Mouse (Mus musculus) liver, postnatal 0 days (tissue): ENCODE data around the gene Chd6. TPM values are rescaled to one million over a fixed set of nuclear protein-coding genes. Genes with fewer than 3 reads are reported as not detected.

Source experiments
- ATAC-seq: fragments of 200-750 bp; cut with Nextera tagmentation; 2 replicates; pipeline ENCODE4 v1.8.0; 2017; ENCODE audit warnings: mild to moderate bottlenecking, moderate library complexity
- DNase-seq: peaks from one replicate; pipeline ENCODE4 v3.0.0-alpha.2; 2016
- H3K27ac ChIP-seq: fragments of 300-500 bp; sonication (generic); 2 replicates; pipeline ENCODE4 v1.5.1; 2014; ENCODE audit warnings: antibody characterized with exemption, moderate library complexity, mild to moderate bottlenecking, low read depth
- H3K27me3 ChIP-seq: fragments of 300-500 bp; sonication (generic); 2 replicates; pipeline ENCODE4 v1.6.1; 2014; ENCODE audit warnings: low read length, control low read depth, mixed read lengths; ENCODE audit not compliant: insufficient read depth
- H3K36me3 ChIP-seq: fragments of 300-500 bp; sonication (generic); replicated peaks from 2 replicates; pipeline ENCODE4 v1.6.1; 2014; ENCODE audit warnings: mild to moderate bottlenecking, control low read depth, low read length, moderate library complexity, mixed read lengths; ENCODE audit not compliant: insufficient read depth
- H3K4me1 ChIP-seq: fragments of 300-500 bp; sonication (generic); 2 replicates; pipeline ENCODE4 v1.6.1; 2014; ENCODE audit warnings: antibody characterized with exemption, mild to moderate bottlenecking, control low read depth; ENCODE audit not compliant: insufficient read depth
- H3K4me2 ChIP-seq: fragments of 300-500 bp; sonication (generic); 2 replicates; pipeline ENCODE4 v1.6.1; 2014; ENCODE audit warnings: low read depth, mild to moderate bottlenecking, low read length, moderate library complexity, mixed read lengths
- H3K4me3 ChIP-seq: fragments of 300-500 bp; sonication (generic); 2 replicates; pipeline ENCODE4 v1.5.1; 2014; ENCODE audit warnings: low read depth, low read length
- H3K9ac ChIP-seq: fragments of 300-500 bp; sonication (generic); replicated peaks from 2 replicates; pipeline ENCODE4 v1.6.1; 2014; ENCODE audit warnings: mild to moderate bottlenecking, moderate library complexity
- H3K9me3 ChIP-seq: fragments of 300-500 bp; sonication (generic); 2 replicates; pipeline ENCODE4 v1.6.1; 2016; ENCODE audit warnings: mild to moderate bottlenecking, control low read depth, low read length, mixed read lengths
- CTCF ChIP-seq: sonication (generic); IDR thresholded peaks from 2 replicates; pipeline ENCODE4 v1.5.1; 2016; ENCODE audit warnings: antibody characterized with exemption, low read depth
- EP300 ChIP-seq: IDR thresholded peaks from 2 replicates; pipeline ENCODE4 v1.6.1; 2016; ENCODE audit warnings: antibody characterized with exemption, low read depth, mild to moderate bottlenecking
- WGBS: fragments of 180-500 bp; shearing (Covaris S2); extraction: QIAGEN DNeasy Blood & Tissue Kit; methylation state at CpG from one replicate; pipeline ENCODE4 v1.1.7; 2014; ENCODE audit not compliant: insufficient replicate concordance; 5-methylcytosine and 5-hydroxymethylcytosine counted together
- polyA plus RNA-seq: library from polyadenylated mRNA; unstranded; fragments of >200 nt; fragmentation: Nextera tagmentation; extraction: Ambion mirVana; gene quantifications from 2 replicates; pipeline ENCODE4 v1.2.1, GENCODE M21; 2015

Chd6 gene
- polyA plus RNA-seq, 1 experiment from 2014 or later: 4.0 TPM

DNA sequence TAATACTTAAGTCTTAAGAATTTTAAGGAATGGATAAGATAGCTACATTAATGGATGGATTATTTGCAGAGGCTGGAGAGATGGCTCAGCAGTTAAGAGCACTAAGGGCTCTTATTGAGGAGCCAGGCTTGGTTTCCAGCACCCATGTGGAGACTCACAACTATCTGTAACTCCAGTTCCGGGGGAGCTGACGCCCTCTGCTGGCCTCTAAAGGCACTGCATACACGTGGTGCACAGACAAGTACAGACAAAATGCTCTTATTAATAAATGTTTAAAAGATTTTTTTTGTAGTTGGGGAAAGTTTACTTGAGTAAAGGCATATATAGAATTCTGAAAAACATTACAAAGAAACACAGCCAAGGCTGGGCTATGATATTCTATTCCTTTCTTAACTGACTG lies 66.0 kb downstream of the Chd6 start:
- no peaks in the 10 kb centered on the region for H3K9me3 ChIP-seq
- TF ChIP-seq CTCF (peak; percentile 49), EP300 (no peak)

DNA sequence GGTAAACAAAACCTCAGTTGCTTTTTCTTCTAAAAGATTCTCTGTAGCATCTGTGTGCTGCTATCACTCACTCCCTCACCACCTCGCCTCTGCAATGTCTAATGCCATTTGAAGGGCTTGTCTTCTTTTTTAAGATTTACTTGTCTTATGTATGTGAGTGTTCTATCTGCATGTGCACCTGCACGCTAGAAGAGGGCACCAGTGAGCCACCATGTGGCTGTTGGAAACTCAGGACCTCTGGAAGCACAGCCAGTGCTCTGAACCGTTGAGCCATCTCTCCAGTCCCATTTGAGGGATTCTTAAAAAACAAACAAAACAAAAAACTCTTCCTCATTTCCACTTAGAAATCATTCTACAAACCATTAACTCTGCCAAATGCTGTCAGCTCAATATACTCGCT lies 68.1 kb downstream of the Chd6 start:
- 73% methylated on average over 4 of the region's 4 CpGs for WGBS
- DNase-seq (no peak), ATAC-seq (no peak)
- Histone ChIP-seq H3K27me3 (no peaks in the 10 kb centered on the region), H3K27ac (no peak overlapping the region), H3K4me3 (no peak overlapping the region), H3K36me3 (peaks cover 15% of the 10 kb centered on the region; the same call in 1 of the 2 replicates), H3K9ac (no peak overlapping the region), H3K4me1 (no peaks in the 10 kb centered on the region), H3K4me2 (no peak overlapping the region), H3K9me3 (no peaks in the 10 kb centered on the region)
- no peak for TF ChIP-seq EP300
- TF ChIP-seq CTCF: peak; percentile 14; the same call in 1 of the 2 replicates

More for the DNA sequence above, 66.0 kb downstream of the Chd6 start:
- Histone ChIP-seq H3K27me3 (no peaks in the 10 kb centered on the region), H3K27ac (no peak overlapping the region), H3K4me3 (no peak overlapping the region), H3K4me2 (no peak overlapping the region), H3K36me3 (peaks cover 13% of the 10 kb centered on the region; the same call in 1 of the 2 replicates), H3K9ac (no peak overlapping the region), H3K4me1 (no peaks in the 10 kb centered on the region)
- WGBS: 68% methylated on average over 3 of the region's 3 CpGs
- ATAC-seq (no peak), DNase-seq (no peak)

DNA sequence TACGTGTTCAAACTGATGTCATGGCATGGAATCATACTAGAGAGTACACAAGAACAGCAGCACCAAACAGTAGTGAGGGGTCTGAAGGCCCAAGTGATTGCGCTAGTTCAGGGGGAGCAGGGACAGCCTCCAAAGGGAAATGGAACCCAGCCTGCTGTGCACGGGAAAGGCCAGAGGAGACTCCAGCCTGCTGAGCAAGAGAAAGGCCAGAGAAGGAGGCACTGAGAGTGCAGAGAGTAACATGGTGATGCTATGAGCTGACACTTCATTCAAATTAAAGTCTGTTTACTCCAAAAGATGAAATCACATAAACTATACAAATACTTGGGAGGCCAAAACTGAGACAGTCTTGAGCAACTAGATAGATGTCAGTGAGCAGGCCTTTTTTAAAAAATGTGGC lies 71.1 kb downstream of the Chd6 start:
- Histone ChIP-seq H3K36me3 (peaks cover 15% of the 10 kb centered on the region), H3K4me2 (no peak overlapping the region), H3K27ac (no peak overlapping the region), H3K9me3 (no peaks in the 10 kb centered on the region), H3K9ac (no peak overlapping the region), H3K4me1 (no peaks in the 10 kb centered on the region), H3K27me3 (no peaks in the 10 kb centered on the region), H3K4me3 (no peak overlapping the region)
- TF ChIP-seq CTCF (no peak), EP300 (no peak)
- DNase-seq: no peak
- ATAC-seq: no peak
- WGBS: 82% methylated on average over 3 of the region's 3 CpGs

DNA sequence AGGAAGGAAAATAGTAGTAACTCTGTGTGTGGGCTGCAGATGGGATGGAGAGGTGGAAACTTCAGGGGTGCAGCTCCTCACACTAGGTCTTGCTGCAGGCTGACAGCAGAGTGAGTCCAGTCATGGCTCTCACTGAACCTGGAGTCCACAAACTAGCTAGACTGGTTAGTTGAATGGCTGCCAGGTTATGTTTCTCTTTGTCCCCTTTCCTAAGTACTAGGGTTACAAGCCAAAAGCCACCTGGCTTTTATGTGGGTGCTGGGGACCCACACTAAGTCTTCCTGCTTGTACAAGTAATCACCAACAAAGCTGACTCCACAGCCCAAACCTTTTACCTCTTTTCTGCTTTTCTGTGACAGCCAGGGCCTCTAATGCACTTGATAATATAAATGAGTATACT lies 75.7 kb downstream of the Chd6 start:
- DNase-seq (no peak), ATAC-seq (no peak)
- H3K4me2 ChIP-seq: no peak overlapping the region
- TF ChIP-seq EP300: no peak
- no peak for TF ChIP-seq CTCF
- no peak overlapping the region for H3K4me3 ChIP-seq
- no peaks in the 10 kb centered on the region for H3K4me1 ChIP-seq
- no peaks in the 10 kb centered on the region for H3K9me3 ChIP-seq
- H3K27me3 ChIP-seq: no peaks in the 10 kb centered on the region
- no peak overlapping the region for H3K27ac ChIP-seq
- H3K36me3 ChIP-seq: peaks cover 24% of the 10 kb centered on the region
- no peak overlapping the region for H3K9ac ChIP-seq

DNA sequence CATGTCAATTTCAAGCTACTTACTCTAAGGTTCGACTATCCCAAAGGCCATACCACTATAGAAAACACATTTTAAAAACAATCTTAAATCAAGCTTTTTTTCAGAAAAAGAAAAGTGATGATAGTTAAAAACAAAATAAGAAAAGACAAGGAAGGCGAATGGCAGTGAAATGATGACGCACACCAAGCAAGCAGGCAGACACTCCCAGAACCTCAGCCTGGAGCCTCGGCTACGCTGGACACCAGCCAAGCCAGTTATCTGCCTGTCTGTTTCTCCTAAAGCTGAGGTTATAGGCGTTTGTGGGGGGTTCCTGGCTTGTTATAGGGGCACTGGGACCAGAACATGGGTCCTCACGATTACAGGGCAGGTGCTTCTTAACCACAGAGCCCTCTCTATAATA lies 76.5 kb downstream of the Chd6 start:
- TF ChIP-seq CTCF: no peak
- TF ChIP-seq EP300: no peak

DNA sequence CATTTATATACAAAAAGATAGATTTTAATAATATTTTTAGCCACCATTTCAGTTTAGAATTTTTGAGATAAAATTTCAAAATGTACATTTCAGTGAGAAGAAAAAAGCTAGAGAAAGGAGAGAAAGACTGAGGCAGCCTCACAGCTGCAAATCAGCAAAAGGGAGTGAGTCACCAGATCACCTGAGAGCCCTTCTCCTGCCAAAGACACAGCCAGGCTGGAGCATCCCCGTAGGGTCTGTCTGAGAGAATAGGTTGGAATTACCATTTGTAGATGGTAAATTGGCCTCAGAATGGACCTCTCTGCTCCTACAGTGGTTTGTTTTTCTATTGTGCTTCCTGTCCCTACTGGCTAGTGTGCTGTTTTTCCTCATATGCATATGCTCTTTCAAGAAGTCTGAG lies 84.3 kb downstream of the Chd6 start:
- TF ChIP-seq EP300: no peak
- TF ChIP-seq CTCF: no peak
- Histone ChIP-seq H3K4me2 (no peak overlapping the region), H3K27ac (no peak overlapping the region), H3K36me3 (peaks cover 45% of the 10 kb centered on the region), H3K9me3 (no peaks in the 10 kb centered on the region), H3K4me3 (no peak overlapping the region), H3K4me1 (no peaks in the 10 kb centered on the region), H3K9ac (no peak overlapping the region), H3K27me3 (no peaks in the 10 kb centered on the region)
- no peak for DNase-seq
- WGBS: 70% methylated on average over 1 of the region's 1 CpGs
- no peak for ATAC-seq

More for the DNA sequence above, 76.5 kb downstream of the Chd6 start:
- Histone ChIP-seq H3K4me3 (no peak overlapping the region), H3K36me3 (peaks cover 23% of the 10 kb centered on the region), H3K27ac (no peak overlapping the region), H3K4me2 (no peak overlapping the region), H3K27me3 (no peaks in the 10 kb centered on the region), H3K4me1 (no peaks in the 10 kb centered on the region), H3K9me3 (no peaks in the 10 kb centered on the region), H3K9ac (no peak overlapping the region)
- no peak for ATAC-seq
- 74% methylated on average over 7 of the region's 7 CpGs for WGBS
- no peak for DNase-seq

DNA sequence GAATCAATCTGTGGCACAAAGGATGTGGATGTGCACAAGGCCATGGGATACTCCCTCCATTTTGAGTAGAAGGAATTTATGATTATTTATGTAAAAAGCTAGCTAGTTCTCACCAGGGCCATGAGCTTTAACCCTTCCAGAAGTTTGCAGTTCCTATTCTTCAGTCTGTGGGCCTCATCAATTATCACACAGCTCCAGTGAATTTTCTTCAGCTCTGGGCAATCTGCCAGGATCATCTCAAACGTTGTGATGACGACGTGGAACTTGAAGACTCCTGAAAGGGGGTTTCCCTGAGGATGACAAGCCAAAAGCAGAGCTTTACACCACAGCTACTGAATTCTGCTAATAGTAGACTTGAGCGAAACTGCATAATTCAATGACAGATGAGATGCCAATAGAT lies 91.0 kb downstream of the Chd6 start:
- 57% methylated on average over 4 of the region's 4 CpGs for whole genome bisulfite sequencing
- H3K36me3 ChIP-seq: peaks cover 58% of the 10 kb centered on the region
- no peaks in the 10 kb centered on the region for H3K4me1 ChIP-seq
- TF ChIP-seq EP300 (no peak), CTCF (no peak)
- H3K4me3 ChIP-seq: no peak overlapping the region
- H3K4me2 ChIP-seq: no peak overlapping the region
- ATAC-seq: no peak
- no peak for DNase-seq
- no peak overlapping the region for H3K9ac ChIP-seq
- no peak overlapping the region for H3K27ac ChIP-seq
- no peaks in the 10 kb centered on the region for H3K9me3 ChIP-seq
- H3K27me3 ChIP-seq: no peaks in the 10 kb centered on the region
